Mouse (Mus musculus) neural tube, embryonic 14.5 days (tissue): Measurements from ENCODE around the gene Vmn1r35. TPM values are rescaled to one million over a fixed set of nuclear protein-coding genes. Genes with fewer than 3 reads are reported as not detected.
"Not testable (repeated sequence)": the region's sequence is repeated elsewhere in the genome, so short reads cannot be mapped to it uniquely, and the experiment has no call there.

ENCODE experiments used
- ATAC-seq: fragments of 200-750 bp; cut with Nextera tagmentation; 2 replicates; pipeline ENCODE4 v1.8.0; 2017; ENCODE audit warnings: low read depth, mild to moderate bottlenecking, moderate TSS enrichment, moderate library complexity
- H3K27ac ChIP-seq: fragments of 300-500 bp; sonication (generic); 2 replicates; pipeline ENCODE4 v1.5.1; 2014; ENCODE audit warnings: low read depth, mild to moderate bottlenecking, control low read depth, low read length, moderate library complexity, mixed read lengths
- H3K27me3 ChIP-seq: fragments of 300-500 bp; sonication (generic); 2 replicates; pipeline ENCODE4 v1.6.1; 2014; ENCODE audit warnings: low read length; ENCODE audit not compliant: control insufficient read depth, insufficient read depth
- H3K36me3 ChIP-seq: fragments of 300-500 bp; sonication (generic); 2 replicates; pipeline ENCODE4 v1.6.1; 2014; ENCODE audit warnings: low read length, mixed read lengths; ENCODE audit not compliant: control insufficient read depth, insufficient read depth
- H3K4me1 ChIP-seq: fragments of 300-500 bp; sonication (generic); 2 replicates; pipeline ENCODE4 v1.6.1; 2014; ENCODE audit warnings: low read length; ENCODE audit not compliant: control insufficient read depth, insufficient read depth
- H3K4me2 ChIP-seq: fragments of 300-500 bp; sonication (generic); 2 replicates; pipeline ENCODE4 v1.6.1; 2014; ENCODE audit warnings: mild to moderate bottlenecking, low read depth, low read length, control low read depth
- H3K4me3 ChIP-seq: fragments of 300-500 bp; sonication (generic); 2 replicates; pipeline ENCODE4 v1.5.1; 2014; ENCODE audit warnings: low read depth, low read length, control low read depth, mixed read lengths
- H3K9ac ChIP-seq: fragments of 300-500 bp; sonication (generic); replicated peaks from 2 replicates; pipeline ENCODE4 v1.6.1; 2014; ENCODE audit warnings: low read depth, mild to moderate bottlenecking, control low read depth, low read length, mixed read lengths
- H3K9me3 ChIP-seq: fragments of 300-500 bp; sonication (generic); 2 replicates; pipeline ENCODE4 v1.6.1; 2016; ENCODE audit warnings: low read length; ENCODE audit not compliant: control insufficient read depth
- WGBS: fragments of 180-500 bp; shearing (Covaris S2); extraction: QIAGEN DNeasy Blood & Tissue Kit; methylation state at CpG from one replicate; pipeline ENCODE4 v1.1.7; 2014; 5-methylcytosine and 5-hydroxymethylcytosine counted together
- polyA plus RNA-seq: library from polyadenylated mRNA; unstranded; fragments of >200 nt; fragmentation: Nextera tagmentation; extraction: Ambion mirVana; gene quantifications from 2 replicates; pipeline ENCODE4 v1.2.1, GENCODE M21; 2014

Gene Vmn1r35
- not detected in 2 replicates for polyA plus RNA-seq

DNA sequence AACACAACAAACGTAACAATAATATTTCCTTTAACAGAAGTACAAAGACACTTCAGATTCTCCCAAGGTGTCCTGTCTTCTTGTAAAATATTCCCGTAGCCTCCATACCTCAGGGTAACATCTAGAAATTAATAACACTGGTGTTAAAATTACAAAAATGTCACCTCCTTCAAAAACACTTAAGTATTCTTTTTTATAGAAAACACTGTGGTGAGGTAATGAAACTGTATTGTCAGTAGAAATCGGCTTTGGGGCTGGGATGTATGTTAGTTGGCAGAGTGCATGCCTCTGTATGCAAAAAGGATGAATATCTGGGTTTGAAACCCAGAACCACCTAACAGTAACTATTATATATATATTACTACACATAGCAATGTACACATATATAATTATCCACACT lies at the start of gene Vmn1r35:
TSS of gene Vmn1r35 (minus strand) at position 101 of the 400 bp plus-strand sequence.
- H3K27ac ChIP-seq: no peak within 1 kb of the TSS

GRCm38 (mm10) chr6:66729082-66729481 lies 43.4 kb upstream of the Vmn1r35 start, which contains the start of gene Vmn1r37:
Gene Vmn1r37 (plus strand): TSS chr6:66729382.
- not testable (repeated sequence) for H3K4me3 ChIP-seq, H3K27ac ChIP-seq, H3K4me2 ChIP-seq, H3K4me1 ChIP-seq, H3K9ac ChIP-seq, H3K27me3 ChIP-seq, H3K36me3 ChIP-seq, ATAC-seq, H3K9me3 ChIP-seq

More for the DNA sequence above, at the start of gene Vmn1r35:
- Histone ChIP-seq H3K4me2 (no peak within 1 kb of the TSS), H3K9me3 (no peaks in the 10 kb centered on the region), H3K4me3 (no peak within 1 kb of the TSS), H3K27me3 (no peaks in the 10 kb centered on the region), H3K9ac (no peak within 1 kb of the TSS), H3K36me3 (no peaks in the 10 kb centered on the region), H3K4me1 (no peaks in the 10 kb centered on the region)
- 87% methylated on average over 3 of the region's 3 CpGs for WGBS
- no peak for ATAC-seq

GRCm38 (mm10) chr6:66719068-66719467 lies 33.4 kb upstream of the Vmn1r35 start, which contains the start of gene Vmn1r36:
Gene Vmn1r36 (minus strand): TSS chr6:66719168.
- WGBS: 72% methylated on average over 2 of the region's 2 CpGs

GRCm38 (mm10) chr6:66713854-66714253 lies 28.1 kb upstream of the Vmn1r35 start:
- Histone ChIP-seq H3K4me1 (no peaks in the 10 kb centered on the region), H3K4me2 (no peak overlapping the region), H3K27ac (no peak overlapping the region), H3K9ac (no peak overlapping the region), H3K27me3 (no peaks in the 10 kb centered on the region), H3K36me3 (no peaks in the 10 kb centered on the region), H3K9me3 (no peaks in the 10 kb centered on the region), H3K4me3 (no peak overlapping the region)
- no peak for ATAC-seq
- 77% methylated on average over 3 of the region's 3 CpGs for WGBS

More at GRCm38 (mm10) chr6:66719068-66719467, 33.4 kb upstream of the Vmn1r35 start, which contains the start of gene Vmn1r36:
- ATAC-seq, H3K36me3 ChIP-seq, H3K27me3 ChIP-seq, H3K4me1 ChIP-seq, H3K4me2 ChIP-seq, H3K4me3 ChIP-seq, H3K9ac ChIP-seq, H3K27ac ChIP-seq, H3K9me3 ChIP-seq: not testable (repeated sequence)

- H3K9ac ChIP-seq: no peak overlapping the region
- H3K4me2 ChIP-seq: no peak overlapping the region
- no peaks in the 10 kb centered on the region for H3K36me3 ChIP-seq
- H3K27ac ChIP-seq: no peak overlapping the region
- no peaks in the 10 kb centered on the region for H3K27me3 ChIP-seq
- no peak overlapping the region for H3K4me3 ChIP-seq
- no peaks in the 10 kb centered on the region for H3K4me1 ChIP-seq
- H3K9me3 ChIP-seq: no peaks in the 10 kb centered on the region
- ATAC-seq: no peak
These were observed 23.2 kb upstream of the Vmn1r35 start for GRCm38 (mm10) chr6:66708901-66709300.

DNA sequence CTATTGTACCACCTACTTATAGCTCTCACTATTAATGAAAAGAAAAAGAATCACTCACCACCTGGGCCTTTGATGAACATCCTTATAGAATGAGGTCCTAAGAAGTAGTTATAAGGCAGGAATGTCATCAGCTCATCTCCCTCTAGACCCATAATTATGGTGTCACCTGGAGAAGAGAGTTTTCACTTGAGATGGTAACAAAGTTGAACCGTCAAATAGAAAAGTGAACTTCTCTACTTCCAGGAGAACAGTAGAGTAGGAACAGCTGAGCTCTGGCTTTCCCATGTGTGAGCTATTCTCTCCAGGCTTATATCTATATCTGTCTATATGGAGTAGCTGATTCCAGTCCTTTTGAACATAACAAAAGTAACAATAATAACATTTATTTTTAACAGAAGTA lies 41.9 kb downstream of the Vmn1r35 start, which contains the start of gene Vmn1r34:
TSS of gene Vmn1r34 (minus strand) at position 101 of the 400 bp plus-strand sequence.
- ATAC-seq: no peak
- WGBS: 98% methylated on average over 1 of the region's 1 CpGs
- H3K9me3 ChIP-seq: no peaks in the 10 kb centered on the region
- no peak within 1 kb of the TSS for H3K4me3 ChIP-seq
- no peaks in the 10 kb centered on the region for H3K27me3 ChIP-seq
- no peak within 1 kb of the TSS for H3K4me2 ChIP-seq
- no peaks in the 10 kb centered on the region for H3K4me1 ChIP-seq
- H3K9ac ChIP-seq: no peak within 1 kb of the TSS
- H3K36me3 ChIP-seq: no peaks in the 10 kb centered on the region
- no peak within 1 kb of the TSS for H3K27ac ChIP-seq

Other genes with a start within 250 kb of the Vmn1r35 start
- gene Mad2l1, start 150.5 kb downstream of the Vmn1r35 start, polyA plus RNA-seq: 10.4 and 13.7 TPM in 2 replicates
- not detected in 2 replicates for gene Vmn1r32, start 125.8 kb downstream of the Vmn1r35 start, polyA plus RNA-seq
- gene Vmn1r33, start 67.6 kb downstream of the Vmn1r35 start, polyA plus RNA-seq: not detected in 2 replicates
- gene Vmn1r34, start 42.0 kb downstream of the Vmn1r35 start, polyA plus RNA-seq: not detected in 2 replicates
- not detected in 2 replicates for gene Vmn1r36, start 33.3 kb upstream of the Vmn1r35 start, polyA plus RNA-seq
- gene Vmn1r37, start 43.5 kb upstream of the Vmn1r35 start, polyA plus RNA-seq: not detected in 2 replicates
- gene Vmn1r38, start 96.7 kb upstream of the Vmn1r35 start, polyA plus RNA-seq: not detected in 2 replicates
- not detected in 2 replicates for gene Vmn1r39, start 124.7 kb upstream of the Vmn1r35 start, polyA plus RNA-seq
- gene Gng12, start 210.5 kb upstream of the Vmn1r35 start, polyA plus RNA-seq: 78.2 and 82.9 TPM in 2 replicates